Comparison of ENCODE assay signal across 34 mouse cellular contexts in genomic region chr9:73127457-73127856, GRCm38 (mm10). TPM values are rescaled to one million over a fixed set of nuclear protein-coding genes. Genes with fewer than 3 reads are reported as not detected.
DNase-seq lines count a peak whose midpoint lies in the region; ATAC-seq and TF ChIP-seq lines count a peak whose summit lies in the region.
"Had no signal": no experiment of that assay in that cellular context is flagged by ENCODE, and none has a peak within 500 bp of the region (broad histone marks: within the 10 kb centered on the region; RNA-seq: fewer than 3 reads in every experiment).

No protein-coding gene starts in this region.

- no peaks in the 10 kb centered on the region for H3K9me3 ChIP-seq in ES-E14 (ENCODE audit: control insufficient read depth, insufficient read depth, low read depth, low read length)
- H3K9me3 ChIP-seq: embryonic facial prominence, embryonic 10.5 days; embryonic facial prominence, embryonic 13.5 days; forebrain, embryonic 12.5 days; G1E; heart, embryonic 12.5 days; heart, embryonic 15.5 days; hindbrain, embryonic 12.5 days; hindbrain, embryonic 15.5 days had no signal

- peaks cover 45% of the 10 kb centered on the region for H3K36me3 ChIP-seq in ES-E14 (ENCODE audit: control insufficient read depth, insufficient read depth, low read length, poor library complexity, severe bottlenecking)

- peak overlapping the region; percentile 59; the same call in 1 of the 2 replicates for H3K27ac ChIP-seq in ES-E14 (ENCODE audit: insufficient read depth, low read depth, low read length, poor library complexity, severe bottlenecking)
- H3K27ac ChIP-seq: embryonic facial prominence, embryonic 10.5 days; embryonic facial prominence, embryonic 13.5 days; forebrain, embryonic 12.5 days; heart, embryonic 15.5 days; hindbrain, embryonic 12.5 days; hindbrain, embryonic 15.5 days had no signal

- no peak overlapping the region for H3K4me3 ChIP-seq in ES-E14 (ENCODE audit: insufficient read depth in 1 of 2, low read depth in 1 of 2, low read length in 2 of 2, poor library complexity in 1 of 2, severe bottlenecking in 1 of 2)
- no peak overlapping the region for H3K4me3 ChIP-seq in lung, adult 2 months (replicated peaks; ENCODE audit: extremely low read depth, low read depth, low read length)
- H3K4me3 ChIP-seq: embryonic facial prominence, embryonic 10.5 days; embryonic facial prominence, embryonic 13.5 days; erythroblast, embryonic 14.5 days; forebrain, embryonic 12.5 days; heart, embryonic 12.5 days; heart, embryonic 15.5 days; hindbrain, embryonic 12.5 days; hindbrain, embryonic 15.5 days had no signal

- DNase-seq in 416B (ENCODE audit: low read depth) (peak; percentile 77), ES-E14 (ENCODE audit: low read depth, low spot score) (no peak)
- no peak for DNase-seq in c-Kit-positive CD71-positive TER-119-positive erythroid progenitor cells, embryonic 14.5 days (ENCODE audit: low spot score)
- no peak for DNase-seq in lung, adult 2 months
- DNase-seq in embryo, embryonic 10 days (ENCODE audit: low spot score), result no peak
- DNase-seq: adrenal gland, adult 2 months; adrenal gland, postnatal 14 days; cerebellum, adult 18-20 months; cerebellum, adult 9-10 months; cerebellum, postnatal 14 days; embryo, embryonic 11 days; gastrocnemius, postnatal 10 days; gastrocnemius, postnatal 36 days; heart, adult 11 months; heart, postnatal 14 days; heart, postnatal 4 days had no signal

- peaks cover 0 to 13% of the 10 kb centered on the region in 2 experiments; a peak in 2 of 4 replicates for H3K4me1 ChIP-seq in ES-E14 (ENCODE audit: control insufficient read depth in 2 of 2, insufficient read depth in 2 of 2, low read length in 2 of 2, poor library complexity in 1 of 2)
- H3K4me1 ChIP-seq in lung, adult 2 months (ENCODE audit: control insufficient read depth, insufficient read depth, low read length), result no peaks in the 10 kb centered on the region
- H3K4me1 ChIP-seq: embryonic facial prominence, embryonic 10.5 days; embryonic facial prominence, embryonic 13.5 days; forebrain, embryonic 12.5 days; heart, embryonic 12.5 days; heart, embryonic 15.5 days; hindbrain, embryonic 12.5 days; hindbrain, embryonic 15.5 days had no signal

- no peak overlapping the region for H3K9ac ChIP-seq in ES-E14 (ENCODE audit: insufficient read depth, low read depth, low read length, poor library complexity, severe bottlenecking)
- H3K9ac ChIP-seq: embryonic facial prominence, embryonic 13.5 days; forebrain, embryonic 12.5 days; heart, embryonic 12.5 days; heart, embryonic 15.5 days; hindbrain, embryonic 12.5 days; hindbrain, embryonic 15.5 days had no signal

- WGBS in lung, adult 2 months, result 67% methylated on average over 2 of the region's 2 CpGs

- TF ChIP-seq POLR2A in lung, adult 2 months (IDR thresholded peaks at IDR 0.05; ENCODE audit: borderline replicate concordance, extremely low read depth, low read depth, low read length), result no peak

- peak; percentile 74 for ATAC-seq in common myeloid progenitor, adult 5-6 weeks (replicated peaks; ENCODE audit: low read depth, poor library complexity, severe bottlenecking)
- peak; percentile 65 for ATAC-seq in megakaryocyte, adult 5-6 weeks (ENCODE audit: poor library complexity, severe bottlenecking)
- ATAC-seq: forebrain, embryonic 16.5 days; intestine, postnatal 0 days; Patski had no signal

- in situ Hi-C loops in ES-E14 (cut with MboI; ENCODE audit: low sequenced_read_pairs in 2 of 2, unreplicated experiment in 2 of 2), result no loop called here

- TF ChIP-seq CTCF in lung, adult 2 months (IDR thresholded peaks at IDR 0.05; ENCODE audit: insufficient read depth, low read length), result no peak

TF ChIP-seq in ES-E14, 5 proteins besides CTCF, POLR2A, EP300 and RAD21:
- TF ChIP-seq ZNF384 (IDR thresholded peaks at IDR 0.05; ENCODE audit: low read depth, low read length), result no peak
- TF ChIP-seq MAFK (IDR thresholded peaks at IDR 0.05; ENCODE audit: insufficient read depth, low read depth, low read length), result no peak
- TF ChIP-seq CHD2 (IDR thresholded peaks at IDR 0.05; ENCODE audit: low read depth, low read length), result no peak
- no peak for TF ChIP-seq HCFC1 (IDR thresholded peaks at IDR 0.05; ENCODE audit: borderline replicate concordance, insufficient read depth, low read length)
- no peak for TF ChIP-seq ZC3H11A (IDR thresholded peaks at IDR 0.05; ENCODE audit: borderline replicate concordance, low read depth, low read length)

RNA-seq across cellular contexts. Expression of gene Rsl24d1, which starts 14.2 kb away (rescaled TPM):
- total RNA-seq in ES-E14 (2012; rRNA removed), result 115 and 147 TPM in 2 replicates
- total RNA-seq in common myeloid progenitor, adult 5-6 weeks (2017), result 217 and 257 TPM in 2 replicates
- total RNA-seq in megakaryocyte, adult 5-6 weeks (2015), result 60.7 and 64.7 TPM in 2 replicates
- total RNA-seq in megakaryocyte, adult 5-6 weeks (2017), result 110 and 114 TPM in 2 replicates
- polyA plus RNA-seq in lung, adult 2 months (2012; rRNA removed), result 9.3 and 18.8 TPM in 2 replicates

RNA-seq across cellular contexts. Expression of gene Gm20509, which starts 25.2 kb away (rescaled TPM):
- not detected in 2 replicates for total RNA-seq in ES-E14 (2012; rRNA removed)
- not detected in 2 replicates for total RNA-seq in common myeloid progenitor, adult 5-6 weeks (2017)
- not detected in 2 replicates for total RNA-seq in megakaryocyte, adult 5-6 weeks (2015)
- not detected in 2 replicates for total RNA-seq in megakaryocyte, adult 5-6 weeks (2017)
- not detected in 2 replicates for polyA plus RNA-seq in lung, adult 2 months (2012; rRNA removed)
- total RNA-seq: adrenal gland, postnatal 14 days; adrenal gland, postnatal 4 days; G1E; gastrocnemius, adult 18-20 months; gastrocnemius, postnatal 10 days; gastrocnemius, postnatal 36 days; heart, postnatal 14 days; heart, postnatal 4 days had no signal
- polyA plus RNA-seq: adrenal gland, adult 2 months; embryonic facial prominence, embryonic 10.5 days; embryonic facial prominence, embryonic 13.5 days; erythroblast, embryonic 14.5 days; forebrain, embryonic 12.5 days; forebrain, embryonic 16.5 days; G1E; heart, embryonic 12.5 days; heart, embryonic 15.5 days; hindbrain, embryonic 12.5 days; hindbrain, embryonic 15.5 days; intestine, embryonic 14.5 days; intestine, postnatal 0 days; Patski had no signal

RNA-seq across cellular contexts. Expression of gene Khdc3, which starts 25.8 kb away (rescaled TPM):
- 19.9 and 48.1 TPM in 2 replicates for total RNA-seq in ES-E14 (2012; rRNA removed)
- not detected in 2 replicates for total RNA-seq in common myeloid progenitor, adult 5-6 weeks (2017)
- 0.45 and 1.1 TPM in 2 replicates for total RNA-seq in megakaryocyte, adult 5-6 weeks (2015)
- 2.4 TPM in 1 of 2 replicates, not detected in the other for total RNA-seq in megakaryocyte, adult 5-6 weeks (2017)
- polyA plus RNA-seq in lung, adult 2 months (2012; rRNA removed), result 0.25 and 0.31 TPM in 2 replicates
- total RNA-seq: gastrocnemius, adult 18-20 months; gastrocnemius, postnatal 10 days; gastrocnemius, postnatal 36 days; heart, postnatal 4 days had no signal
- polyA plus RNA-seq: brain, embryonic 14.5 days; embryonic facial prominence, embryonic 13.5 days; erythroblast, embryonic 14.5 days; forebrain, embryonic 12.5 days; forebrain, embryonic 16.5 days; heart, embryonic 12.5 days; heart, embryonic 15.5 days; Patski had no signal
